Mouse (Mus musculus): ENCODE data around the gene Arhgef3.
A peak's percentile ranks its signal among the peaks of the same experiment; 100 is the strongest.

The Arhgef3 gene

DNA sequence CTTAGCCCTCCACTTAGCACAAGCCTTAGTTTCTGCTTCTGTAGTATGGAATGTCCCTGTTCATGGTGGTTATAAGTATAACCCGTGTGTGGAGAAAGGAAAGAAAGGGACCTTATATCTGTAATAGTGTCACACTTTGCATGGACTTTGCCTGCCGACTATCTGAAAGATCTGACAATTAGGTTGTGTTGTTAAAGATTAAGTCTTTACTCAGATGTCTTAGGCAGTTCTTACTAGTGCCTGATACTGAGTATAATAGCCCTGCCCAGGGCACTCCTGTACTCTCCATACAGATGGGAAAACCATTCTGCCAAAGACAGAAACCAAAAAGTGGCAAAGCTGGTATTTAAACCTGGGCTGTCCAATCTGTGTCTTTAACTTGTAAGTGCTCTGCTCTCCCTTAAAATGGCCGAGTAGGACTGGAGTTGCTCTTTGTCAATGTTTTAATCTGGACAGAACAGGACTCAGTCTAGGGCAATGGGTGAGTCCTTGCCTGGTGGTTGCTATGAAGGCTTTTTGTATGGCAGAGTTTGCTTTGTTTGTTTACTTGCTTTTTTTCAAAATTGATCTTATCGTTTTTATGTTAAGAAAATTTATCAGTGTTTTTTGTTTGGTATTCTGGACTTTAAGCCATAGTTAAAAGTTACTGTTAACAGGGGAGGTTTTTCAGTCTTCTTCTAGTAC lies 196.0 kb downstream of the Arhgef3 start:
- DNase-seq (ENCODE audit: low read depth, low spot score), result no peak

GRCm38 (mm10) chr14:27312380-27312779 lies 197.7 kb downstream of the Arhgef3 start:
- no peak for DNase-seq (ENCODE audit: low read depth, low spot score)

- DNase-seq (ENCODE audit: low read depth, low spot score), result no peak
Observed at GRCm38 (mm10) chr14:27315737-27316136, 201.0 kb downstream of the Arhgef3 start.

DNA sequence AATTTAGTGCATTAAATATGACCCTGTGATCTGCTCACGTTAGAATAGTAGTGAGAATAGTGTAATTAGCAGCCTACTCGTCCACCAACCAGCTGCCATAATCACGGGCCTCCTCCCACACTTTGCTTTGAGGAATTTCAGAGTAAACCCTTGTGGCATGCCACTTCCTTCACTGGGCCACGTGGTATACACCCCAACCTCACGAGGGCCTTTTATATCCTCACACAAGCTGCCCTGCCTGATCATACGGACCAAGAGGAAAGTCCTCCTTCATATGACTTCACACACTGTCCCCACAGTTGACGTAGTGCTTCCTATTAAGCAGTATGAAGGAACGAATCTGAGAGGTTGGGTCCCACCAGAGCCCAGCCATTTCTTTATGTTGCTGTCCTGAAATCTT lies 202.4 kb downstream of the Arhgef3 start:
- DNase-seq (ENCODE audit: low read depth, low spot score), result no peak

- no peak for DNase-seq (ENCODE audit: low read depth, low spot score)
Observed at GRCm38 (mm10) chr14:27319386-27319785, 204.7 kb downstream of the Arhgef3 start.

- DNase-seq (ENCODE audit: low read depth, low spot score), result no peak
Observed at GRCm38 (mm10) chr14:27322041-27322440, 207.3 kb downstream of the Arhgef3 start.

DNA sequence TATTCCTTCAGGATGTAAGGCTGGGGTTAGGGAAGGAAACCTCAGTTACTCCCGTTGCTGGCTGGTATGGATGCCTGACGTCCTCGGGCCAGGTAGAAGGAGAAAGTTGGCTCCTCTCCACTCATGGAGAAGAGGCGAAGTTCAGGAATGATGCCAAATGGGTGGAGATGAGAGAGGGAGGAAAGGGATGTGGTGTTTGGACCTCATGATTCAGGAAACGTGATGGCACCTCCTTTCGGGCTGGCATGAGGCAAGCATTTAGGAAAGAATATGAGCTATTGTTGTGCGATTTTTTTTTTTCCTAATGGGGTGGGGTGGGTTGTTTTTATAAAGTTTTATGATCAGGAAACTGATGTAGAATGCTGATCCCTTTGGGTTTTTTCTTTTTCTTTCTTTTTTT lies 210.0 kb downstream of the Arhgef3 start:
- no peak for DNase-seq (ENCODE audit: low read depth, low spot score)

DNA sequence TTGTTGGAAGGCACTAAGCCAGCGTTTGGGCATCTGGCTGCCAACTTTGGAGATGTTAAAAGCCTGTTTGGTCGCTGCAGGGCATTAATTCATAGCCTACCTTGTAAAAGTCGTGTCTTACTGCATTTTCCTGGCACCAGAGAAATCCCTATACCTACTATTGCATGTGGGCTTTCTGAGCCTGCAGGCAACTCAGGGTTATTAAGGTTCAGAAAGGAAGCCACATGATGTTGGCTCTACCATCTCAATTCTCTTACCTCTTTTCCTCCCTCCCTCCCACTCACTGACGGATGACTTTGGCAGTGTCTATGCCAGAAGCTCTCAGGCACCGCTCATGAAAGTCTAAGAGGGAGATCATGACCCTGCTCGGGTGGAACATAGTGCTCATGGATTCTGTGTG lies 210.8 kb downstream of the Arhgef3 start:
- DNase-seq (ENCODE audit: low read depth, low spot score), result no peak

- peak; percentile 59 for DNase-seq (ENCODE audit: low read depth, low spot score)
Observed at GRCm38 (mm10) chr14:27327862-27328261, 213.2 kb downstream of the Arhgef3 start.

GRCm38 (mm10) chr14:27328952-27329351 lies 214.3 kb downstream of the Arhgef3 start:
- DNase-seq (ENCODE audit: low read depth, low spot score), result no peak

GRCm38 (mm10) chr14:27331490-27332035 lies 216.9 kb downstream of the Arhgef3 start:
- no peak for DNase-seq (ENCODE audit: low read depth, low spot score)

DNA sequence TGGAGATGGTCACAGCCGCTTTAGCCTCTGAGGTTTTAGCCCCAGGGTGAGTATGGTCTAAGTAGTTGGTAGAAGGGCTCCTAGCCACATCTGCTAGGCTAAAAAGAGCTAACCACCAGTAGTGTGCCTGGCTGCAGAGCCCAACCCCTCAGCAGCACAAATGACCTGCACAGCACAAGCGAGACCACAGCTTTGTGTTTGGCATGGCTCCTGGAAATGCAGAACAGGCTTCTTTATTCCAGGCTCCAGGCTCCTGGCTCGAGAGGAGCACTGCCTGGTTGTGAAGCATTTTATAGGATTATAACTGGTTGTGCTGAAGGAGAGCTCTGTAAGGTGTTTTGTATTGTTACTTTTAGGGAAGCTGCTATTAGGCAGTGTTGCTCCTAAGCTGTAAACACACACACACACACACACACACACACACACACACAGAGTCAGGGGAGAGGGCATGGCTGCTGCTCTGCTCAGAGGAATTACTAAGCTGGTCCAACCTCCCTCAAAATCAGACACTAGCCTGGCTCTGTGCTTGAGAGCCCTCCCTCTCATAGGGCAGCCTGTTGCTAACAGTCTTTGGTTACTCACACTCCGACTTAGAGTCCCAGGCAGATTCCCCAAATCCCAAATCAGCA lies 217.8 kb downstream of the Arhgef3 start:
- no peak for DNase-seq (ENCODE audit: low read depth, low spot score)

DNA sequence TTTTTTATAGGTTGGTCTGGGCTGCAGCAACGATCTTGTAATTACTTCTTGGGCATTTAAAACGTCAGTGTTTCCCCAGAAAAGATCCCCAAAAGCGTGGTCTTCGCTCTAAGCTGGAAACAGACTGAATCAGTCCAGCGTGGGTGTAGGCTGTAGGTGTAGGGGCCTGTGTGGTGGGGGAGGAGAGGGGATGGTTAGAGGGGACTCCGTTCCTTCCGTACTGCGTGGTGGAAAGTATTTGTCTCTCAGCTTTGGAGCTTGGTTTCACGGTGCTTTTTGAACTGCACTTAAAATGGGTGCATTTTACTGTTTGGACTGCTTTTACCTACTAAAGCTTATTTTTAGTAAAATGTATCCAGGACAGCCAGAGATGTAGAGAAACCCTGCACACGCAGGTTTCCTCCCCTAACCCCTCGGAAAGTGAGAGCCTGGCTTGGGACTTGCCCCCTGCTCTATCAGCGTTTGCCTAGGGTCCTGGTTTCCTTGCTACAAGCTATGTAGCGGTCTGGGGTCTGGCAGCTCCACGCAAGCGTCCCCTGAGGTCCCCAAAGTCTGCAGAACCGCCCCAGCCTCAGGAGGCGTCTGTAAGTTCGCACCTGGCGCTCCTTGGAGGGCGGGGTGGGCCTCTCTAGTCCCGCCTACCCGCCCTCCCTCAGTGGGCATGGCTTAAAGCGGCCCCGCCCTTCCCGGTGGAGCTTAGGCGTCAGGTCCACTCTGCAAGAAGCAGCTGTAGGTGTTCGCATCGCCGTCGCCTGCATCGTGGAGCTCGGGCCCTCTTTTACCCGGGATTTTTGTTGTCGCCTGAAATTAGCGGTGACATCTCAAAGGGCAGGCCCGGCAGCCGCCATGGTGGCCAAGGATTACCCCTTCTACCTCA lies 220.9 kb downstream of the Arhgef3 start:
- DNase-seq (ENCODE audit: low read depth, low spot score), result peak; percentile 73

- no peak for DNase-seq (ENCODE audit: low read depth, low spot score)
Observed at GRCm38 (mm10) chr14:27336208-27337114, 221.8 kb downstream of the Arhgef3 start.

GRCm38 (mm10) chr14:27337156-27337555 lies 222.5 kb downstream of the Arhgef3 start:
- no peak for DNase-seq (ENCODE audit: low read depth, low spot score)

GRCm38 (mm10) chr14:27338034-27338708 lies 223.5 kb downstream of the Arhgef3 start:
- DNase-seq (ENCODE audit: low read depth, low spot score), result peak; percentile 49

GRCm38 (mm10) chr14:27340682-27341415 lies 226.2 kb downstream of the Arhgef3 start:
- no peak for DNase-seq (ENCODE audit: low read depth, low spot score)

DNA sequence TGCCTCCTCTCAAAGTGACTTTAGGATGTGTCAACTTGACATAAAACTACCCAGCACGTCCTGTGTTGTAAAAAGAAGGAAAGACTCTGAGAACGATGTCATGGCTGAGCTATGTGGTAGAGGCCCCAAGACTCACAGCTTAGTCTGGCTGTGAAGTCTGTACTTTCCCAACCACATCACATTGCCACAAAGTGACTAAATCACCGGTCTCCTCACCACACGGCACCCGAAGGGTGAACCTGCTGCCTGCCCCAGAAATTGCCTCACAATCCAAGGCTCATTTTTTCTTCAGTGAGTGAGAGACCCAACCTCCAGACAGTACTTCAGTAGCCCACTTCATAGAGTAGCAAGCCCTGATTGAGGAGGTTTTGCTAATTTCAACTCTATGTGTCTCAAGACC lies 226.8 kb downstream of the Arhgef3 start:
- no peak for DNase-seq (ENCODE audit: low read depth, low spot score)

GRCm38 (mm10) chr14:27342451-27342850 lies 227.8 kb downstream of the Arhgef3 start:
- DNase-seq (ENCODE audit: low read depth, low spot score), result no peak
